Mouse (Mus musculus): Measurements from ENCODE around the gene Magi1.

DNA sequence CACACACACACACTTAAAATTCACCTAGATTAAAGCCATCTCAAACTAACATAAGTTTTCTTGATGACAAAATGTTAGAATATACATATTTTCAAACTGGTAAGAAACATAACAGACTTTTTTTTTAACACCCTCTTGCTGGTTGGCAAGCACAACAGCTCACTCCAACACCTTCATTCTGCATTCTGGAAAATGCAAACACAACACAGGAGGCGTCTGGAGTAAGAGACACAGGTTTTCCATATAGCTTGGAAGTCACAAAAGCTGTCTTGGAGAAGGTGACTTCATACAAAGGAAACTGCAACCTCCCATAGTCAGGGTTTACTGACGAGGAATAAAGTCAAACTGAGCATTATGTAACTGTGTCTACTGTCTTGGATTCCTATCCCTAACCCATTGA is 381.5 kb downstream of the Magi1 start:
- no peak for TF ChIP-seq POLR2A (IDR thresholded peaks at IDR 0.05; ENCODE audit: low read depth, low read length)
- no peak for TF ChIP-seq CTCF (IDR thresholded peaks at IDR 0.05; ENCODE audit: borderline replicate concordance, insufficient read depth, low read length)
